Mouse (Mus musculus): ENCODE measurements around the gene Elp1.

DNA sequence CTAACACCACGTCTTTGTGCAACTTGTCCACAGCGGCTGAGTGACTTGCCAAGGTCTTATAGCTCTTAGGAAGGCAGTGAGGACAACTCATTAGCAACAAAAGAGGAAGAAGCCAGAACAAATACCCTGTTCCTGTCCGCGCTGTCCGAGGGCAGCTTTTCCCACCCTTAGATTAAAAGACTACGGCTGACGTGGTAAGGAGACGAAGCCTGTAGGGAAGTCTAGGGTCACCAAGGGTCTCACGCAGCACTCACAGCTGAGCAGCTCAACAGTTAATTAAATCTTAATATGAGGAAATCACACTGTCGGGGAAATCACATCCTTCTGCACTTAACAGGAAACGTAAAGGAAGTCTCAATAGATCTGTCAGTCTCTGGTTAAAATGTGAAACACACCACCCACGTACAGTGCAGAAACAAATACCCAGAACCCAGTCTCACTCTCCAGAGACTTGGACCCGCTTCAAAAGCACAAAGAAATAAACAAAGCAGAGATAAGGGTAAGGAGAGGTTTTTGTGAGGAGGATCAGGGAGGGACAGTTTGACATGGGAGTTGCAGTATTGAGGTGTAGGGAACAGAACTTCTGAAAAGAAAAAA lies 29.0 kb upstream of the Elp1 start:
- TF ChIP-seq EP300 (IDR thresholded peaks at IDR 0.05; ENCODE audit: low read depth) (no peak), CTCF (IDR thresholded peaks at IDR 0.05; ENCODE audit: low read depth) (no peak)
